Mouse (Mus musculus) limb, embryonic 14.5 days (tissue): Measurements from ENCODE around the gene Rbm4b. TPM values are rescaled to one million over a fixed set of nuclear protein-coding genes. Genes with fewer than 3 reads are reported as not detected.

Source experiments
- ATAC-seq: fragments of 200-750 bp; cut with Nextera tagmentation; 2 replicates; pipeline ENCODE4 v1.8.0; 2017; ENCODE audit warnings: low read depth, moderate number of reproducible peaks, moderate TSS enrichment; ENCODE audit not compliant: low FRiP score
- DNase-seq: peaks from one replicate; pipeline ENCODE4 v3.0.0-alpha.2; 2015; ENCODE audit warnings: low spot score
- H3K27ac ChIP-seq: fragments of 300-500 bp; sonication (generic); replicated peaks from 2 replicates; pipeline ENCODE4 v1.5.1; 2014; ENCODE audit warnings: low read depth, mild to moderate bottlenecking, low read length, moderate library complexity, mixed read lengths
- H3K27me3 ChIP-seq: fragments of 300-500 bp; sonication (generic); 2 replicates; pipeline ENCODE4 v1.6.1; 2014; ENCODE audit warnings: low read length, mixed read lengths; ENCODE audit not compliant: control insufficient read depth, insufficient read depth
- H3K36me3 ChIP-seq: fragments of 300-500 bp; sonication (generic); 2 replicates; pipeline ENCODE4 v1.6.1; 2014; ENCODE audit warnings: mild to moderate bottlenecking, low read length, moderate library complexity, mixed read lengths; ENCODE audit not compliant: control insufficient read depth, insufficient read depth
- H3K4me1 ChIP-seq: fragments of 300-500 bp; sonication (generic); 2 replicates; pipeline ENCODE4 v1.6.1; 2014; ENCODE audit warnings: antibody characterized with exemption, low read length, mixed read lengths; ENCODE audit not compliant: control insufficient read depth, insufficient read depth
- H3K4me2 ChIP-seq: fragments of 300-500 bp; sonication (generic); replicated peaks from 2 replicates; pipeline ENCODE4 v1.6.1; 2014; ENCODE audit warnings: low read depth, mild to moderate bottlenecking, low read length, moderate library complexity; ENCODE audit not compliant: severe bottlenecking
- H3K4me3 ChIP-seq: fragments of 300-500 bp; sonication (generic); replicated peaks from 2 replicates; pipeline ENCODE4 v1.5.1; 2014; ENCODE audit warnings: low read length
- H3K9ac ChIP-seq: fragments of 300-500 bp; sonication (generic); 2 replicates; pipeline ENCODE4 v1.6.1; 2014; ENCODE audit warnings: mild to moderate bottlenecking, low read depth, low read length, moderate library complexity; ENCODE audit not compliant: severe bottlenecking
- H3K9me3 ChIP-seq: fragments of 300-500 bp; sonication (generic); 2 replicates; pipeline ENCODE4 v1.6.1; 2016; ENCODE audit warnings: low read length; ENCODE audit not compliant: control insufficient read depth
- POLR2A ChIP-seq: fragments of 200-500 bp; IDR thresholded peaks from 2 replicates; pipeline ENCODE4 v1.8.0; 2012; ENCODE audit warnings: inconsistent platforms, mild to moderate bottlenecking, moderate library complexity, borderline replicate concordance; ENCODE audit not compliant: insufficient read depth, insufficient read length; ENCODE audit errors: extremely low read depth
- WGBS: fragments of 180-500 bp; shearing (Covaris S2); extraction: QIAGEN DNeasy Blood & Tissue Kit; methylation state at CpG from one replicate; pipeline ENCODE4 v1.1.7; 2014; 5-methylcytosine and 5-hydroxymethylcytosine counted together
- polyA plus RNA-seq, 2 experiments: library from polyadenylated mRNA; depleted of rRNA in 1 of 2; stranded (reverse) in 1 of 2; unstranded in 1 of 2; fragments of >200 nt; fragmentation: Nextera tagmentation in 1 of 2; extraction: Ambion mirVana in 1 of 2; gene quantifications; 2 replicates each; pipeline versions ENCODE4 v1.2.1 to v1.2.3; 2012 to 2014

Gene Rbm4b
- polyA plus RNA-seq (2012; rRNA removed): 36.9 and 38.1 TPM in 2 replicates
- polyA plus RNA-seq (2014; fragmentation: Nextera tagmentation; extraction: Ambion mirVana): 63.2 and 71.8 TPM in 2 replicates

DNA sequence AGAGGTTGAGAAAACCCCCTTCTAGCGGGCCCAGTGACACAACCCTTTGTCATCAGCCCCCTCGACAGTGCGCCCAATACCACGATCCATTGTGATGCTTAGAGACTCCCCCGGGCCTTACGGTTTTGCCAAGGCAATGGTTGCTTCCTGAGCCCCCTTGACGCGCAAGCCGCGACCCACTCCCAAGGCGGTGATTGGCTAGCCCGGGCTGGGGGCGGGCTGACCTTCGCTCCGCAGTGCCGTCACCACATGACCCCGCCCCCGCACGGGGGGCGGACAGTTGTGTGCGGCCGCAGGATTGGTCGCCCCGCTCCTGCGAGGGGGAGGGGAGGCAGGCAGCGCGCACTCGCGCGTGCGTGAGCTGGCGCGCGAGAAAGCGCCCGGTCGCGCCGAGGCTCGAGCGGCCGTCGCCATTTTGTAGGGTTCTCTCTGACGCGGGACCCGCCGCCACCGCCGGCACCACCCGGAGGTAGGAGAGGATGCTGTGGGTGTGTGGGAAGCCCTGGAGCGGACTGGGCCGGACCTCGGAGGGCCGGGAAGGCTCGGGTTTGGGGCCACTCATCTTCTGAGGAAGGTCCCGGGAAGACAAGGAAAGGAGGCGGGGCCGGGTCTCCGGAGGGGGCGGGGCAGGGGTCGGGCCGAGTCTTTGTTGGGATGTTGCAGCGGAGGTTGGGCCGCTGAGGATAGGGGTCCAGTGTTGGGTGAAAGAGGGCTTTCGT, at the start of gene Rbm4b:
TSS of gene Rbm4b (plus strand) at position 305 of the 719 bp plus-strand sequence.
- peaks cover 16% of the 10 kb centered on the region for H3K4me1 ChIP-seq
- peak within 1 kb of the TSS; percentile 89 for H3K27ac ChIP-seq
- no peaks in the 10 kb centered on the region for H3K27me3 ChIP-seq
- peak; percentile 96 for TF ChIP-seq POLR2A
- peak within 1 kb of the TSS; percentile 55 for H3K4me3 ChIP-seq
- peak within 1 kb of the TSS; percentile 76 for H3K4me2 ChIP-seq
- peaks cover 19% of the 10 kb centered on the region for H3K36me3 ChIP-seq
- DNase-seq (peak; percentile 97), ATAC-seq (peak; percentile 96)
- peak within 1 kb of the TSS; percentile 84 for H3K9ac ChIP-seq
- H3K9me3 ChIP-seq: no peaks in the 10 kb centered on the region
- WGBS: under 1% methylated on average over 50 of the region's 65 CpGs

DNA sequence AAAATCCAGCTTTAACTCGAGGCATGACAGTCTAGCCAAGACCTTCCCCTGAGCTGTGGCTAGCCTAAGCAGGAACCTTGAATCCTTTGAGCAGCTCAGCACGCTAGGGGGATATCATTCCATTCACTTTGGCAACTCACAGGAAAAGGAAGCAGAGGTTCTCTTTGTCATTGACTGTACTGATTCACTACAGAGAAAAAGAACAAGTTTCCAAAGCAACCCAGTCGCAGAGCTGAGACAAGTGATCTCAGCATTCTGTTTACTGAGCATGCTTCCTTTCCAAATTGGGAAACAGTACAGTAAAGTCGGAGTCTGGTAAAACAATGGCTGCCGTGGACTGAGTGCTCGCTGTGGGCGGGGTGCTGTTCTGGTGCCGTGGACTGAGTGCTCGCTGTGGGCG, 47.5 kb upstream of the Rbm4b start:
- no peak for ATAC-seq
- 86% methylated on average over 10 of the region's 10 CpGs for WGBS
- H3K27me3 ChIP-seq: peaks cover 40% of the 10 kb centered on the region

DNA sequence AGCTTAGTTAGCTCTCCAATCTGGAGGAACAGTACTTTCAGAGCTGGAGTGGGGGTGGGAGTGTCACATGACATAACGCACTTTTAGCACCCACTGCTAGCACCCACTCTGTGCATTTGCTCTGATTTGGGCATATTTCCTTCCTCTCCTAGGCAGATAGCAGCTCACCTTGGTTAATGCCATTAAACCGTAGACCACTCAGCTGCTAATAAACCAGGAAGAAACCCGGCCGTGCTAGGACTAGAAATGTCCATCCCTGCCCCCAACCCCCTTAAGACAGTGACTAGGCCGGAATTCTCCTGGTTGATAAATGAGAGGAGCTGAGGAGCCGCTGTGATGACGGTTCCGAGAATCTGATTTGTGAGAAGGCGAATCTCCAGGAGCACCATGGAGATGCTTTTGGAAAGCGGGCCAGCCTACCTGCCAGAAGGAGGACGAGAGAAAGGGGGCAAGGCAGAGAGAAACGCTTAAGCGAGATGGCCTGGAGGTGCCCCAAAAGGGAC, 45.1 kb upstream of the Rbm4b start, which contains the start of gene Sptbn2:
TSS of gene Sptbn2 (plus strand) at position 70 of the 503 bp plus-strand sequence.
- 12% methylated on average over 13 of the region's 13 CpGs for WGBS

More for the DNA sequence above, 47.5 kb upstream of the Rbm4b start:
- no peak for TF ChIP-seq POLR2A
- Histone ChIP-seq H3K9ac (no peak overlapping the region), H3K27ac (no peak overlapping the region), H3K4me3 (no peak overlapping the region), H3K4me1 (peaks cover 4% of the 10 kb centered on the region; the same call in 1 of the 2 replicates), H3K36me3 (no peaks in the 10 kb centered on the region), H3K9me3 (no peaks in the 10 kb centered on the region), H3K4me2 (no peak overlapping the region)
- DNase-seq: no peak

DNA sequence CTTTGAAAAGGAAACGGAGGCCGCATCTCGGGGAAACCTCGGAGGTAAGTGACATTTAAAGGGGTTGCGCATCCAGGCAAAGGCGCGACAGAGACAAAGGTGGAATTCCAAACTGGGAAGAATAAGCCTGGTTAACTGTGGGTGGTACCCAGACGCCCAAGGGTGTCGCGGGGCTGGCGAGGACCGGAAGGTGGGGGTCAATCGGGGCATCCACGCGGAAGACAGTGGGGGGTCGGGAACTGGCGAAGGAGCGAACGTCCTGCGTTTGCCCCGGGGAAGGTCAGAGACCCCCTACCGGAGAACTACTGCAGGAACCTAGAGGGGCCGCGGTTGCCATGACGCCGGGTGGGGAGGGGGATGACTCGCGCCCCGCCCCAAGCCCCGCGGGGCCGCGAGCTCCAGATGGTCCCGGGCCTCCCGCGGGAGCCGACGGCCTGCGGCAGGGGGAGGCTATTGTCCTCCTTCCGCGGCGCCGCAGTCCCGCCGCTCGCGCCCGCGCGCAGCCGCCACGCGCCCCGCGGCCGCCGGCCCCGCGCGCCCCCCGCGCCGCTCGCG, 44.6 kb upstream of the Rbm4b start:
- Histone ChIP-seq H3K9ac (peak overlapping the region; percentile 52), H3K4me3 (peak overlapping the region; percentile 56), H3K9me3 (no peaks in the 10 kb centered on the region), H3K4me1 (peaks cover 4% of the 10 kb centered on the region; the same call in 1 of the 2 replicates), H3K4me2 (peak overlapping the region; percentile 98), H3K27ac (no peak overlapping the region), H3K36me3 (no peaks in the 10 kb centered on the region), H3K27me3 (peaks cover 48% of the 10 kb centered on the region)
- 0% methylated on average over 29 of the region's 65 CpGs for WGBS
- TF ChIP-seq POLR2A: no peak
- DNase-seq: no peak
- peak; percentile 19; the same call in 1 of the 2 replicates for ATAC-seq

More for the DNA sequence above, 45.1 kb upstream of the Rbm4b start, which contains the start of gene Sptbn2:
- no peak for DNase-seq
- peaks cover 48% of the 10 kb centered on the region for H3K27me3 ChIP-seq
- H3K27ac ChIP-seq: no peak within 1 kb of the TSS
- peak within 1 kb of the TSS; percentile 98 for H3K4me2 ChIP-seq
- ATAC-seq: no peak
- peak within 1 kb of the TSS; percentile 56 for H3K4me3 ChIP-seq
- peak within 1 kb of the TSS; percentile 52 for H3K9ac ChIP-seq
- H3K36me3 ChIP-seq: no peaks in the 10 kb centered on the region
- TF ChIP-seq POLR2A: no peak
- H3K9me3 ChIP-seq: no peaks in the 10 kb centered on the region
- H3K4me1 ChIP-seq: peaks cover 4% of the 10 kb centered on the region; the same call in 1 of the 2 replicates

DNA sequence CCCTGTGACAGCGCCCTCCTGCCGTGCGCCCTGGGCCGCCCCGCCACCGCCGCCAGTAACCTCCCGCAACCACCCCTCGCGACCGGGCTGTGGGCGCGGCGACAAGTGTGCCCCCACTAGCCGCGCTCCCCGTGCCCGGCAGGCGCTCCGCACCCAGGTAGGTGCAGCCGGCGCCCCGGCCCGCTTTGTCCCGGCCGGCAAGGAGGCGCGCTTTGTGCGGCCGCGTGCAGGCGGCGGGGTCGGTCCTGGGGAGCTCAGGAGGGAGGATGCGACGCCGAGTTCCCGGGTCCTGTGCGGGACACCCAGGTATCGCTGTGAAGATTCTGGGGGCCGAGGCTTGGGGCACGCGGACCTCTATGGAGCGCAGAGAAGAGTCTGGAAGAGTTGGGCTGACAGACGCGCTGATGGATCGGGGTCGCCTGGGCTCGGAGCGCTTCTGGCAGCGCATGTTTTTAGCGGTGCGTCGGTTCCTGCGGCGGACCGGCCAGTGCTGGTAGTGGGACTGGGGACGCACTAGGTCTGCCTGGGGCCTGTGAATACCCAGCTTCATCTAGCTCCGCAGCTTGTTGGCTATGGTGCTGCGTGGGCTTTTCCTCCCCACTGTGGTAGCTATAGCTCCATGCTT, 44.0 kb upstream of the Rbm4b start:
- DNase-seq: no peak

More for the DNA sequence above, 44.0 kb upstream of the Rbm4b start:
- Histone ChIP-seq H3K9ac (peak overlapping the region; percentile 52), H3K27ac (no peak overlapping the region), H3K4me1 (peaks cover 4% of the 10 kb centered on the region; the same call in 1 of the 2 replicates), H3K9me3 (no peaks in the 10 kb centered on the region), H3K4me2 (peak overlapping the region; percentile 98), H3K4me3 (peak overlapping the region; percentile 56), H3K36me3 (no peaks in the 10 kb centered on the region), H3K27me3 (peaks cover 48% of the 10 kb centered on the region)
- peak; percentile 41 for ATAC-seq
- WGBS: under 1% methylated on average over 52 of the region's 60 CpGs
- no peak for TF ChIP-seq POLR2A
